Mouse (Mus musculus): Measurements from ENCODE around the gene Aff3.

Gene Aff3

GRCm38 (mm10) chr1:38664777-38665176 lies at the start of gene Aff3:
Gene Aff3, minus strand, starts transcription at chr1:38664955.
- peak; percentile 57 for DNase-seq (ENCODE audit: extremely low read depth, low read depth)

DNA sequence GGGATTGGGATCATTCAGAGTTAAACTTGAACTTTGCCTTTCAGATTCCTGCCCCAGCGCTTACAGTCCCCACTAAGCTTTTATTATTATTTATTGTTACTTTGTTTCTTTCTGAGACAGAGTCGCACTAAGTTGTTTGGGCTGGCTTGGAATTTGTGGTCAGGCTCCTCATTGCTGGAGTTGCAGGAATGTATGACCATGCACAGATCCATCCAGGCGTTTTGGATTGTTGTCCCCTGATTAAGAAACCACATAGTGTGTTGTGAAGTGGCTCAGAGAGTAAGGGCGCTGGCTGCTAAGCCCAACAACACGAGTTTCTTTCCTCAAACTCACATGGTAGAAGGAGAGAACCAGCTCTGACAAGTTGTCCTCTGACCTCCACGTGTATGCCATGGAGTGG lies 35.9 kb upstream of the Aff3 start:
- DNase-seq (ENCODE audit: extremely low read depth, low read depth), result no peak

DNA sequence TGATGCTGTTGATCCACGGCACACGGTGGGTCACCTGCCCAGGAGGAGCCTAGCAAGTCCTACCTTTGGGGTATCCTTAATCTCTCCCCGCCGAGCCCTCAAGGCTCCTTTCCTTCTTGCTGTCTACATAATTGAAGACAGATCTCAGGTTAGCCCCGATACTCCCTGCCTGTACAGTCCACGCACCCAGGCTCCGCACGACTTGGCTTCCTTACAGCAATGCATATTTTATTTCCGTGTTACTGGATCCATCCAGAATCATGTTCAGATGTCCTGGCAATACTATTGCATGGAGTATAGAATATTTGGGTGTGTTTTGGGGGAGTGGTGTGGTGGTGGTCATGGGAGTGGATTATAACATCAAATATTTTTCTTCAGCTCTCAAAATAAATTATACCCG lies 34.5 kb upstream of the Aff3 start:
- no peak for DNase-seq (ENCODE audit: extremely low read depth, low read depth)

- DNase-seq (ENCODE audit: extremely low read depth, low read depth), result no peak
Measured at GRCm38 (mm10) chr1:38695812-38696681, 31.3 kb upstream of the Aff3 start.

GRCm38 (mm10) chr1:38695089-38695811 lies 30.5 kb upstream of the Aff3 start:
- DNase-seq (ENCODE audit: extremely low read depth, low read depth), result no peak

- peak; percentile 99 for DNase-seq (ENCODE audit: extremely low read depth, low read depth)
Measured at GRCm38 (mm10) chr1:38694142-38694541, 29.4 kb upstream of the Aff3 start.

DNA sequence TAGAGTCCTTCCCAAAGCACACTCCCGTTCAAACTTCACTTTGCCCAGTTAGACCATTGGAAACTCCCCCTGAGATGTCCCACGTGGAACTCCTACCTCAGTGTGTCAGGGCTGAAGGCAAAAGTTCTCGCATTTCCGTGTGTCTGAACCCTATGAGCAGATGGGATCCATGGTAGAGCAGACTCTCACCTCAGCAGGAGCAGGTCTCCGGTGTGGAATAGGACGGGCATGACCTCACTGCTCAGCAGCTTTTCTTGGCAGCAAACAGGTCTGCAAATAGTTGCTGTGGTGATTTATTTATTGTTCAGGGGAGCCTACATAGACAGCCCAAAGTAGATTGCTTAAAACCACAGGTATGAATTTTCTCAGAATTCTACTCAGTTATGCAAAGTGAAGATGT lies 25.7 kb upstream of the Aff3 start:
- no peak for DNase-seq (ENCODE audit: extremely low read depth, low read depth)

DNA sequence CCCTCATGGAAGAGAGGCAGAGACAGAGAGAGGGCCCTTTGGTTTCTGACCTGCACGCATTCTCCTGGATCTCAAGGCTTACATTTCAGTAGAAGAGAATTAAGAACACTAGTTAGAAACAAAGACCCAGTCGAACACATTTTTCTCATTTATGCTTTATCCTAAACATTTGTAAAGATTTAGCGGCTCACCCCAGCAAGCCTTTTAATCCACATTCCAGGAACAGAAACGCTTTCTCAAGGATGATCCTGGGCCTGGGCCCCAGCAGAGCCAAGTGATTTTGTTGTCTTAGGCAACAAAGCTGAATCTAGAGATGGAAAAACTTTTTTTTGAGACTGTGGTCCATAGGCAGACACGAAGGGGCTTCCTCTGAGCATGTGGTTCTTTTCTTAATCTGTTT lies 23.5 kb upstream of the Aff3 start:
- DNase-seq (ENCODE audit: extremely low read depth, low read depth), result no peak

- no peak for DNase-seq (ENCODE audit: extremely low read depth, low read depth)
Measured at GRCm38 (mm10) chr1:38685706-38686105, 21.0 kb upstream of the Aff3 start.

- DNase-seq (ENCODE audit: extremely low read depth, low read depth), result no peak
Measured at GRCm38 (mm10) chr1:38683158-38683721, 18.5 kb upstream of the Aff3 start.

- no peak for DNase-seq (ENCODE audit: extremely low read depth, low read depth)
Measured at GRCm38 (mm10) chr1:38679890-38680289, 15.1 kb upstream of the Aff3 start.

- DNase-seq (ENCODE audit: extremely low read depth, low read depth), result no peak
Measured at GRCm38 (mm10) chr1:38671756-38672155, 7.0 kb upstream of the Aff3 start.

GRCm38 (mm10) chr1:38671019-38671418 lies 6.3 kb upstream of the Aff3 start:
- DNase-seq (ENCODE audit: extremely low read depth, low read depth), result no peak

- no peak for DNase-seq (ENCODE audit: extremely low read depth, low read depth)
Measured at GRCm38 (mm10) chr1:38668327-38668726, 3.6 kb upstream of the Aff3 start.

- peak; percentile 66 for DNase-seq (ENCODE audit: extremely low read depth, low read depth)
Measured at GRCm38 (mm10) chr1:38667892-38668291, 3.1 kb upstream of the Aff3 start.

- DNase-seq (ENCODE audit: extremely low read depth, low read depth), result no peak
Measured at GRCm38 (mm10) chr1:38666766-38667118, 2.0 kb upstream of the Aff3 start.

DNA sequence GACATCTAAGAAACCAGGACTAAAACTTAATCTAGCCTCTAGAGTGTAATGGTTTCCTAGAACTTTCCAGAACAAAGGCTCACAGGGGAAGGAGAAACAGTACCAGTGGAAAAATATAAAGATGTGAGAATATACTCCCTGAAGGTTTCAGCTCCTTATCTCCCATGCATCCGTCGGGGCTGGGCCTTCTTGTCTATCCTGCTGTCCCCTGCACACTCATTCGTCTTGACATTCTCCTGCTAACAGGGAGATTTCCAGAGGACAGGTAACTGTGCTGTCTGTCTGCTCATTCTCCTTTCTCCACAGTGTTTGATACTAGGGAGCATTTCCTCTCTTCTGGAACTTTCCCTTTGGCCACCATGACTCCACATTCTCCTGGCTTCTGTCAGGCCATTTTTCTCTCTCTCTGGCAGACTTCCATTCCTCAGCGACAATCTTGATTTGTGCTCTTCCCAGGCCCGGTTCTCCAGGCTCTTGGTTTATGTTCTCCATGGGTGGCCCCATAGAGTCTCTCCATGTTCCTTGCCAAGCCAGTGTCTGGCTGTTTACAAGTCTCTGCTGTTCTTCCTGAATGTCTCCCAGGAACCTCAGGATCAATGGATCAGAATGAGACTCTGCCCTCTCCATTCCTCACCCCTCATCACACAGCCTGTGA lies 1.5 kb upstream of the Aff3 start:
- no peak for DNase-seq (ENCODE audit: extremely low read depth, low read depth)

DNA sequence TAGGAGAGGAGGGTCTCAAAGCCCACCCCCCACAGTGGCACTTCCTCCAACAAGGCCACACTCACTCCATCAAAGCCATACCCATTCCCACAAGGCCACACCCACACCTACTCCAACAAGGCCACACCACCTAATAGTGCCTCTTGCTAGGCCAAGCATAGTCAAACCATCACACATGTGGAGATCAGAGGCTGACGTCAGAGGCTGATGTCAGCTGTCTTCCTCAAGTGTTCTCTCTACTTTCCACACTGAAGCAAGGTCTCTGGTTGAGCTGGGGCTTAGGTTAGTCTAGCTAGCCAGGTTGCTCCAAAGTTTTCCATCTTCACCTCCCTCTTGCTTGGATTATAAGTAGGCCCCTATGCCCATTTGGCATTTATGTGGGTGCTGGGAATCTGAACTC lies 856 bp upstream of the Aff3 start:
- no peak for DNase-seq (ENCODE audit: extremely low read depth, low read depth)

- DNase-seq (ENCODE audit: extremely low read depth, low read depth), result no peak
Measured at GRCm38 (mm10) chr1:38664261-38664660, 494 bp downstream of the Aff3 start.

DNA sequence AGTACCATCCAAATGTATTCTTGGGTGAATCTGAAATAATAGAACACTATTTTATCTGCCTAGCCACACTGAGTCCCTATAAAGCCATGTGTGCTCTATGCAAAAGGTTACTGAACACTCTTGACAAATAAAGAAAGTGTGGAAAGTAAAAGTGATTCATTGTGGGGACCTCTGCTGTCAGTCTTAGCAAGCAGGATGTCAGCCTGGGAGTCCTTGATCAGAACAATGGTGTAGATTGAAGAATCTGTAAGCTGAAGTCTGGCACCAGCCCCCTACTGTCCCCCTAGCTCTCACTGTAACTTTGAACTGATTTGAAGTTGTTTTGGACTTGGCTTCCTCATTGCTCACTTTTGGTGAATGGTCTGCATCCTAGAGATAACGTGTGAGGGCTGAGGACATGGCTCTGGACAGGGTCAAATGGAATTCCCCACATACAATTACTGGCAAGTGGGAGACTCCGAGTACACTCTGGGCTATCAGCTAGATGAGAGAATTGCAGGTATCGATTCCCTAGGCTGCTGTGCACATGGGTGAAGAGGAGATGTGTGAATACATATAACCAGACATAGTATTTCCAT lies 2.0 kb downstream of the Aff3 start:
- DNase-seq (ENCODE audit: extremely low read depth, low read depth), result no peak

DNA sequence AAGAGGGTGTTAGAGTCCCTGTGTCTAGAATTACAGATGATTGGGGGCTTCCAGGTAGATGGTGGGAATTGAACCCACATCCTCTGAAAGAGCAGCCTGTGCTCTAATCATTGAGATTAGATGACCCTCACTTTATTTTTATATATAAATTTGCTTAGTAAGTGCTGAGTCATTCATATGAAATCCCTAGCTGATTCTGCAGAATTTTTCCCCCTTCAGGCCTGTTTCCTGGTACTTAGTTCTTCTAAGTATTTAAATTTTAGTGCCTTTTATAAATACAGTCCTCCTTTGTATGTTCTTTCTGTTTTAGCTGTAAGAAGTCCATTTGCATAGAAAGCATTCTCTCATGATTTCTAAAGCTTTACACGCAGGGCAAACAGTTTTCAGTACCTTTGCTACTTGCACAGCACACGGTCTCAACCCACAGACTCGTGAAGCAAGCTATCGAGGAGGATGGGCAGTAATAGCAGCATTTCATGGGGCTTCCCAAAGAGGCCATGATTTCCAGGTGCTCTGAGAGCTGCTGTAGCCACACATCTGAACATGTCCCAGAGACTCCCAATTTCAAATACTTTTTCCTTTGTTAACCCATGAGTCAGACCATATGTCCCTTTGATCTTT lies 5.7 kb downstream of the Aff3 start:
- DNase-seq (ENCODE audit: extremely low read depth, low read depth), result no peak
